ENCODE assay signal across 30 mouse cellular contexts in the genomic region with DNA sequence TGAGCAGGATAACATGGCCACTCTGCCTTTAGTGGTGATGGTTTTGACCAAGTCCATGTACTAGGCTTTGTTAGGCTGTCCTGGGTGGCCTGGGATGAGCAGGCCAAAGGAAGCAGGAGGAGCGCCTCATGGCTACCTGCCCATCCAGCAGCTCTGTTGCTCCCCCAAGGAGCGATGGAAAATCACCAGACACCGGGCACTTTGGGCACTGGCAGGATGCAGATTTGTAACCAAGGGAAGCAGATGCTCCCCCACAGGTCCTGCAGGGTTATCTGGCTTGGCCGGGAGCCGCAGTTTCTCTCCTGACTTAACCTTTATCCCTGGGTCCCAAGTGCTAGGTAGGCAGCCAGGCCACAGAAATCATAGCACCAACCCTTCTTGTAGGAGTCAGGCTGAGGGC. TPM values are rescaled to one million over a fixed set of nuclear protein-coding genes. Genes with fewer than 3 reads are reported as not detected.
DNase-seq lines count a peak whose midpoint lies in the region; TF ChIP-seq lines count a peak whose summit lies in the region.
"Had no signal": no experiment of that assay in that cellular context is flagged by ENCODE, and none has a peak within 500 bp of the region (broad histone marks: within the 10 kb centered on the region; RNA-seq: fewer than 3 reads in every experiment).

No protein-coding gene starts in this region.

- no peaks in the 10 kb centered on the region for H3K36me3 ChIP-seq in ES-Bruce4 (ENCODE audit: control insufficient read depth, insufficient read depth, low read length, poor library complexity, severe bottlenecking)
- H3K36me3 ChIP-seq: embryonic facial prominence, embryonic 10.5 days; forebrain, embryonic 10.5 days; heart, embryonic 10.5 days; limb, embryonic 10.5 days; liver, embryonic 15.5 days; lung, embryonic 15.5 days; neural tube, embryonic 12.5 days had no signal

- no peak for TF ChIP-seq CTCF in ES-Bruce4 (IDR thresholded peaks at IDR 0.05; ENCODE audit: low read depth, low read length)

- no peaks in the 10 kb centered on the region for H3K9me3 ChIP-seq in ES-Bruce4 (replicated peaks; ENCODE audit: control insufficient read depth, insufficient read depth, low read length, poor library complexity, severe bottlenecking)
- H3K9me3 ChIP-seq: embryonic facial prominence, embryonic 10.5 days; forebrain, embryonic 10.5 days; heart, embryonic 10.5 days; limb, embryonic 10.5 days; liver, embryonic 15.5 days; lung, embryonic 15.5 days; neural tube, embryonic 12.5 days had no signal

- no peak for TF ChIP-seq EP300 in ES-Bruce4 (IDR thresholded peaks at IDR 0.05; ENCODE audit: insufficient read depth, low read depth, low read length)

- H3K4me3 ChIP-seq in ES-Bruce4 (ENCODE audit: low read depth, low read length) = peak overlapping the region; percentile 9; the same call in 1 of the 2 replicates
- H3K4me3 ChIP-seq: embryonic facial prominence, embryonic 10.5 days; forebrain, embryonic 10.5 days; heart, embryonic 10.5 days; left cerebral cortex, adult 2 months; limb, embryonic 10.5 days; liver, embryonic 15.5 days; lung, embryonic 15.5 days; neural tube, embryonic 12.5 days had no signal

- H3K9ac ChIP-seq in ES-Bruce4 (ENCODE audit: low read depth, poor library complexity, severe bottlenecking) = no peak overlapping the region
- H3K9ac ChIP-seq: liver, embryonic 15.5 days; lung, embryonic 15.5 days; neural tube, embryonic 12.5 days had no signal

- peak overlapping the region; percentile 24 for H3K27ac ChIP-seq in ES-Bruce4 (ENCODE audit: insufficient read depth, low read length)
- H3K27ac ChIP-seq: embryonic facial prominence, embryonic 10.5 days; forebrain, embryonic 10.5 days; heart, embryonic 10.5 days; left cerebral cortex, adult 2 months; limb, embryonic 10.5 days; liver, embryonic 15.5 days; lung, embryonic 15.5 days; neural tube, embryonic 12.5 days had no signal

- no peak for TF ChIP-seq POLR2A in ES-Bruce4 (IDR thresholded peaks at IDR 0.05; ENCODE audit: insufficient read depth, low read length)

- no peaks in the 10 kb centered on the region for H3K27me3 ChIP-seq in ES-Bruce4 (ENCODE audit: control insufficient read depth, insufficient read depth, low read length, poor library complexity, severe bottlenecking)
- H3K27me3 ChIP-seq: lung, embryonic 15.5 days; neural tube, embryonic 12.5 days; Patski had no signal

- peak; percentile 69 for DNase-seq in MN1 (ENCODE audit: low spot score)
- DNase-seq in cerebellum, adult 9-11 months = peak; percentile 84
- peak; percentile 65 for DNase-seq in testis, postnatal 10 days (ENCODE audit: low spot score)
- DNase-seq in right cerebral cortex, postnatal 36 days (ENCODE audit: low spot score in 2 of 2) = no peak
- no peak for DNase-seq in urinary bladder, postnatal 4 days (ENCODE audit: low spot score in 2 of 2)
- no peak for DNase-seq in layer of hippocampus, postnatal 25 days (ENCODE audit: extremely low spot score in 1 of 2, low spot score in 1 of 2)
- DNase-seq: adrenal gland, postnatal 36 days; gastrocnemius, postnatal 10 days; heart, postnatal 4 days; kidney, postnatal 25 days; liver; lung, postnatal 4 days; midbrain, embryonic 14.5 days; right cerebral cortex, postnatal 4 days had no signal

- peaks cover 11% of the 10 kb centered on the region for H3K4me1 ChIP-seq in ES-Bruce4 (ENCODE audit: control insufficient read depth, insufficient read depth, low read length)
- H3K4me1 ChIP-seq: liver, embryonic 15.5 days; lung, embryonic 15.5 days had no signal

RNA-seq across cellular contexts. Expression of a gene that starts 10.9 kb away (rescaled TPM):
- 0.54 and 0.82 TPM in 2 replicates for polyA plus RNA-seq in ES-Bruce4 (2011; ENCODE audit: insufficient read depth, insufficient read length, low read depth, missing spikeins)
- 10 to 100 TPM in 1 of 2 experiments, 1 to 10 TPM in 1; 10.0 to 11.2 TPM for total RNA-seq in layer of hippocampus, postnatal 25 days (2021)
- total RNA-seq: gastrocnemius, postnatal 10 days; granulocyte monocyte progenitor cell, adult 5-6 weeks; megakaryocyte-erythroid progenitor cell, adult 5-6 weeks had no signal
- polyA plus RNA-seq: forebrain, embryonic 10.5 days; liver, embryonic 15.5 days; Patski had no signal

RNA-seq across cellular contexts. Expression of a gene that starts 58.3 kb away (rescaled TPM):
- 61.8 and 68.8 TPM in 2 replicates for polyA plus RNA-seq in ES-Bruce4 (2011; ENCODE audit: insufficient read depth, insufficient read length, low read depth, missing spikeins)
- total RNA-seq in layer of hippocampus, postnatal 25 days (2021) = 10 to 100 TPM; 16.8 to 24.1 TPM

RNA-seq across cellular contexts. Expression of a gene that starts 58.9 kb away (rescaled TPM):
- not detected in 2 replicates for polyA plus RNA-seq in ES-Bruce4 (2011; ENCODE audit: insufficient read depth, insufficient read length, low read depth, missing spikeins)
- not detected for total RNA-seq in layer of hippocampus, postnatal 25 days (2021)
- total RNA-seq: left cerebral cortex, adult 2 months had no signal
- polyA plus RNA-seq: embryonic facial prominence, embryonic 10.5 days; forebrain, embryonic 10.5 days; forebrain, embryonic 16.5 days; heart, embryonic 10.5 days; hindbrain, embryonic 16.5 days; intestine, embryonic 16.5 days; kidney, embryonic 14.5 days; limb, embryonic 10.5 days; midbrain, embryonic 14.5 days; neural tube, embryonic 12.5 days had no signal

Comparison
In these comparisons a context has a peak if more than half of its experiments do, and no peak if none do; other contexts are left out.
1. DNase-seq: peak in MN1 (single experiment), cerebellum, adult 9-11 months (single experiment) and testis, postnatal 10 days (single experiment); none in right cerebral cortex, postnatal 36 days (0 of 2), urinary bladder, postnatal 4 days (0 of 2) and layer of hippocampus, postnatal 25 days (0 of 2).